ENCODE assay signal across 23 mouse cellular contexts in genomic region chr6:50726166-50726591, GRCm38 (mm10).
DNase-seq lines count a peak whose midpoint lies in the region; ATAC-seq and TF ChIP-seq lines count a peak whose summit lies in the region.
"Had no signal": no experiment of that assay in that cellular context is flagged by ENCODE, and none has a peak within 500 bp of the region (broad histone marks: within the 10 kb centered on the region; RNA-seq: fewer than 3 reads in every experiment).

No protein-coding gene starts in this region.

- no peak overlapping the region for H3K4me3 ChIP-seq in kidney, postnatal 0 days (replicated peaks; ENCODE audit: low read depth, low read length)
- no peak overlapping the region for H3K4me3 ChIP-seq in kidney, embryonic 16.5 days (ENCODE audit: low read length)
- no peak overlapping the region for H3K4me3 ChIP-seq in midbrain, postnatal 0 days (ENCODE audit: low read depth, low read length)
- no peak overlapping the region for H3K4me3 ChIP-seq in midbrain, embryonic 10.5 days
- H3K4me3 ChIP-seq: heart, embryonic 10.5 days; hindbrain, embryonic 15.5 days; lung, embryonic 15.5 days; midbrain, embryonic 15.5 days; stomach, embryonic 15.5 days had no signal

- H3K9ac ChIP-seq in kidney, postnatal 0 days (ENCODE audit: low read depth, low read length) = no peak overlapping the region
- no peak overlapping the region for H3K9ac ChIP-seq in kidney, embryonic 16.5 days (replicated peaks; ENCODE audit: low read length)
- no peak overlapping the region for H3K9ac ChIP-seq in midbrain, postnatal 0 days (replicated peaks; ENCODE audit: low read length, poor library complexity, severe bottlenecking)
- H3K9ac ChIP-seq: hindbrain, embryonic 15.5 days; lung, embryonic 15.5 days; midbrain, embryonic 15.5 days; stomach, embryonic 15.5 days had no signal

- no peak overlapping the region for H3K27ac ChIP-seq in kidney, postnatal 0 days
- no peak overlapping the region for H3K27ac ChIP-seq in kidney, embryonic 16.5 days (ENCODE audit: low read length)
- H3K27ac ChIP-seq in midbrain, postnatal 0 days (ENCODE audit: low read depth, low read length) = no peak overlapping the region
- H3K27ac ChIP-seq in midbrain, embryonic 10.5 days (replicated peaks) = no peak overlapping the region
- H3K27ac ChIP-seq: heart, embryonic 10.5 days; hindbrain, embryonic 15.5 days; lung, embryonic 15.5 days; midbrain, embryonic 15.5 days; stomach, embryonic 15.5 days had no signal

- DNase-seq in cerebellum, postnatal 10 days = peak; percentile 9 to 13
- DNase-seq in cerebellum, adult 11-12 months = no peak
- peak; percentile 68 for DNase-seq in kidney, postnatal 0 days (ENCODE audit: low spot score)
- peak; percentile 22 for DNase-seq in midbrain, postnatal 0 days (ENCODE audit: low spot score)
- no peak for DNase-seq in midbrain, embryonic 10.5 days (ENCODE audit: low spot score)
- no peak for DNase-seq in heart, adult 9 months (ENCODE audit: low spot score in 2 of 2)
- DNase-seq: adrenal gland, adult 2 months; cerebellum, adult 11 months; cerebellum, postnatal 36 days; gastrocnemius, postnatal 25 days; heart, postnatal 10 days; kidney, adult 9 months; layer of hippocampus, adult 9-11 months had no signal

- H3K27me3 ChIP-seq in kidney, postnatal 0 days (ENCODE audit: insufficient read depth, low read length) = no peaks in the 10 kb centered on the region
- H3K27me3 ChIP-seq in kidney, embryonic 16.5 days (ENCODE audit: insufficient read depth, low read length) = no peaks in the 10 kb centered on the region; the same call in 1 of the 2 replicates
- no peaks in the 10 kb centered on the region for H3K27me3 ChIP-seq in midbrain, postnatal 0 days (ENCODE audit: insufficient read depth, low read length)
- H3K27me3 ChIP-seq in midbrain, embryonic 10.5 days (ENCODE audit: low read depth, poor library complexity, severe bottlenecking) = no peaks in the 10 kb centered on the region
- H3K27me3 ChIP-seq: hindbrain, embryonic 15.5 days; lung, embryonic 15.5 days; midbrain, embryonic 15.5 days; stomach, embryonic 15.5 days had no signal

- 40% methylated on average over 9 of the region's 9 CpGs for WGBS in kidney, postnatal 0 days
- 51% methylated on average over 9 of the region's 9 CpGs for WGBS in kidney, embryonic 16.5 days
- 77% methylated on average over 9 of the region's 9 CpGs for WGBS in midbrain, postnatal 0 days
- 94% methylated on average over 9 of the region's 9 CpGs for WGBS in midbrain, embryonic 10.5 days

- H3K9me3 ChIP-seq in kidney, postnatal 0 days (replicated peaks; ENCODE audit: low read length) = no peaks in the 10 kb centered on the region
- no peaks in the 10 kb centered on the region for H3K9me3 ChIP-seq in kidney, embryonic 16.5 days (ENCODE audit: low read length)
- H3K9me3 ChIP-seq in midbrain, postnatal 0 days (ENCODE audit: low read length) = no peaks in the 10 kb centered on the region
- H3K9me3 ChIP-seq in midbrain, embryonic 10.5 days (replicated peaks) = no peaks in the 10 kb centered on the region
- H3K9me3 ChIP-seq: G1E; heart, embryonic 10.5 days; hindbrain, embryonic 15.5 days; lung, embryonic 15.5 days; midbrain, embryonic 15.5 days; stomach, embryonic 15.5 days had no signal

- peaks cover 5% of the 10 kb centered on the region; the same call in 1 of the 2 replicates for H3K4me1 ChIP-seq in kidney, postnatal 0 days (replicated peaks; ENCODE audit: insufficient read depth, low read length)
- H3K4me1 ChIP-seq in kidney, embryonic 16.5 days (ENCODE audit: insufficient read depth, low read length) = peaks cover 18% of the 10 kb centered on the region
- H3K4me1 ChIP-seq in midbrain, postnatal 0 days (ENCODE audit: insufficient read depth, low read length) = no peaks in the 10 kb centered on the region
- no peaks in the 10 kb centered on the region for H3K4me1 ChIP-seq in midbrain, embryonic 10.5 days
- H3K4me1 ChIP-seq: heart, embryonic 10.5 days; lung, embryonic 15.5 days had no signal

- H3K36me3 ChIP-seq in kidney, postnatal 0 days (ENCODE audit: insufficient read depth, low read length) = no peaks in the 10 kb centered on the region
- H3K36me3 ChIP-seq in kidney, embryonic 16.5 days (ENCODE audit: insufficient read depth, low read length) = no peaks in the 10 kb centered on the region
- no peaks in the 10 kb centered on the region for H3K36me3 ChIP-seq in midbrain, postnatal 0 days (ENCODE audit: insufficient read depth, low read length)
- H3K36me3 ChIP-seq in midbrain, embryonic 10.5 days = no peaks in the 10 kb centered on the region
- H3K36me3 ChIP-seq: G1E; heart, embryonic 10.5 days; hindbrain, embryonic 15.5 days; lung, embryonic 15.5 days; midbrain, embryonic 15.5 days; stomach, embryonic 15.5 days had no signal

- TF ChIP-seq CTCF in kidney, postnatal 0 days (IDR thresholded peaks at IDR 0.05; ENCODE audit: low read depth) = no peak
- TF ChIP-seq CTCF in midbrain, postnatal 0 days (IDR thresholded peaks at IDR 0.05) = no peak

- no peak overlapping the region for H3K4me2 ChIP-seq in kidney, postnatal 0 days (ENCODE audit: low read length)
- H3K4me2 ChIP-seq in kidney, embryonic 16.5 days (replicated peaks; ENCODE audit: low read depth, low read length) = no peak overlapping the region
- H3K4me2 ChIP-seq in midbrain, postnatal 0 days (ENCODE audit: low read depth, low read length, poor library complexity, severe bottlenecking) = no peak overlapping the region
- H3K4me2 ChIP-seq: hindbrain, embryonic 15.5 days; liver, embryonic 11.5 days; lung, embryonic 15.5 days; midbrain, embryonic 15.5 days; stomach, embryonic 15.5 days had no signal

- ATAC-seq in kidney, postnatal 0 days (replicated peaks; ENCODE audit: low FRiP score, low read depth) = no peak
- ATAC-seq in kidney, embryonic 16.5 days (ENCODE audit: low FRiP score, low TSS enrichment) = no peak
- no peak for ATAC-seq in midbrain, postnatal 0 days (ENCODE audit: low FRiP score)
- ATAC-seq in monocyte, adult 5-6 weeks (replicated peaks; ENCODE audit: insufficient number of reproducible peaks, low FRiP score, low TSS enrichment, poor library complexity, severe bottlenecking) = no peak
- ATAC-seq: CD4-positive, CD25-positive, alpha-beta regulatory T cell, adult 4 months; midbrain, embryonic 15.5 days had no signal

Comparison
In these comparisons a context has a peak if more than half of its experiments do, and no peak if none do; other contexts are left out.
1. DNase-seq: peak in cerebellum, postnatal 10 days (2 of 2), kidney, postnatal 0 days (single experiment) and midbrain, postnatal 0 days (single experiment); none in cerebellum, adult 11-12 months (single experiment), midbrain, embryonic 10.5 days (single experiment) and heart, adult 9 months (0 of 2).